Mouse (Mus musculus) erythroblast, embryonic 14.5 days (primary cell): ENCODE results near the gene Olfr1373. TPM values are rescaled to one million over a fixed set of nuclear protein-coding genes. Genes with fewer than 3 reads are reported as not detected.
"Not testable (repeated sequence)": the region's sequence is repeated elsewhere in the genome, so short reads cannot be mapped to it uniquely, and the experiment has no call there.

Experiments
- H3K27me3 ChIP-seq: 2 replicates; pipeline ENCODE4 v1.6.1; 2012; ENCODE audit warnings: inconsistent platforms; ENCODE audit not compliant: control insufficient read depth
- H3K36me3 ChIP-seq: 2 replicates; pipeline ENCODE4 v1.6.1; 2012; ENCODE audit warnings: mild to moderate bottlenecking, inconsistent platforms; ENCODE audit not compliant: control insufficient read depth
- H3K4me1 ChIP-seq: 2 replicates; pipeline ENCODE4 v1.6.1; 2012; ENCODE audit warnings: inconsistent platforms; ENCODE audit not compliant: control insufficient read depth
- H3K4me3 ChIP-seq: replicated peaks from 2 replicates; pipeline ENCODE3; 2012; ENCODE audit warnings: moderate library complexity, mild to moderate bottlenecking, inconsistent platforms
- H3K9me3 ChIP-seq: 2 replicates; pipeline ENCODE4 v1.6.1; 2012; ENCODE audit warnings: low read length, inconsistent platforms, mixed read lengths; ENCODE audit not compliant: control insufficient read depth
- GATA1 ChIP-seq: IDR thresholded peaks from 2 replicates; pipeline ENCODE4 v1.6.1; 2012; ENCODE audit warnings: low read length, inconsistent platforms, mixed read lengths
- TAL1 ChIP-seq: IDR thresholded peaks from 3 replicates; pipeline ENCODE4 v1.6.1; 2012; ENCODE audit warnings: low read length, inconsistent platforms, mixed read lengths
- polyA plus RNA-seq: library from polyadenylated mRNA; stranded (reverse); fragments of >175 nt; gene quantifications from 2 replicates; pipeline ENCODE4 v1.2.3, GENCODE M21; 2012

Gene Olfr1373
- polyA plus RNA-seq, 1 experiment, result not detected

DNA sequence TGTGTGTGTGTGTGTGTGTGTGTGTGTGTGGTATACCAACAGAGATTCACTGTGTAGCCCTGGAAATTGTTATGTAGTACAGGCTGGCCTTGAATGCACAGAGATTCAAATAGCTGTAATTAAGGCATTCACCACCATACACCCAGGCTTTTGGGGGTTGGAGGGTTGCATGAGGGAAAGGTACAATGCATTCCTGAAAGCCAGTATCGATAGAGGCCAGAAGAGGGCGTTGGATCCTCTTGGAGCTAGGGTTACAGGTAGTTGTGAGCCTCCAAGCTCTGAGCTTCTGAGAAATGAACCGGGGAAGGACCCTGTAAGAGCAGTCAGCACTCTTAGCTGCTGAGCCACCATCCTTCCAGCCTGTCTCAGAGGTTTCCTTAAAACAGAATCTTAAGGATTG is 16.2 kb downstream of the Olfr1373 start:
- no peaks in the 10 kb centered on the region for H3K9me3 ChIP-seq
- H3K4me3 ChIP-seq, result no peak overlapping the region
- H3K27me3 ChIP-seq, result no peaks in the 10 kb centered on the region
- peaks cover 7% of the 10 kb centered on the region for H3K4me1 ChIP-seq
- TF ChIP-seq TAL1 (no peak), GATA1 (no peak)
- peaks cover 40% of the 10 kb centered on the region for H3K36me3 ChIP-seq

DNA sequence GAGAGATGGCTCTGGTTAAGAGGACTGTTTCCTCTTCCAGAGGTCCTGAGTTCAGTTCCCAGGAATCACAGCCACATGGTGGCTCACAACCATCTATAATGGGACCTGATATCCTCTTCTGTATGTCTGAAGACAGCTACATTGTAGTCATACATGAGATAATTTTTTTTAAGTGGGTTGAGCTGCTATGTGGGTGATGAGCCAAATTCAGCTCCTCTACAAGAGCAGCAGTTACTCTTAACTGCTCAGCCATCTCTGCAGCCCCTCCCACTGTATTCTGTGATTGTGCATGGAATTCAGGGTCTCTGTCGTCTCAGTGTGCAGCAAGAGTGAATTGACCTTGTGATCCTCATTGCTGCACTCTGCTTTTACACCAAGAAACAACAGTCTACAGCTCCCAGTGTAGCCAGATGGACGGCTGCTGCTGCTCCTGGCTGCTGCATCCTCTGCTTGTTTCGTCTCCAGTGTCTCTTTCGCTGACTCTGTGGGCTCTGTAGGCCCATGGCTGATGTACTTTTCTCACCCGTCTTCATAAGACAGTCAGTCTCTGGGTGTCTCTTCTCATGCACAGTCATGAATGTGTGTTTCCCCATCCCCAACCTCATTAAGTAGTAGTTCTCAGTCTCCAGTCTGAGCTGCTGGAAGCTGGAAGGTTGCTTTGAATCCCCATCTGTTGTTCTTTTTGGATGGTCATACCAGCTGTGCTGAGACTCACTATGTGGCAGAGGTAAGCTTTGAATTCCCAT is 16.8 kb downstream of the Olfr1373 start:
- TF ChIP-seq TAL1 (no peak), GATA1 (no peak)
- no peaks in the 10 kb centered on the region for H3K27me3 ChIP-seq
- H3K36me3 ChIP-seq, result peaks cover 47% of the 10 kb centered on the region
- peaks cover 11% of the 10 kb centered on the region for H3K4me1 ChIP-seq
- H3K4me3 ChIP-seq, result no peak overlapping the region
- no peaks in the 10 kb centered on the region for H3K9me3 ChIP-seq

DNA sequence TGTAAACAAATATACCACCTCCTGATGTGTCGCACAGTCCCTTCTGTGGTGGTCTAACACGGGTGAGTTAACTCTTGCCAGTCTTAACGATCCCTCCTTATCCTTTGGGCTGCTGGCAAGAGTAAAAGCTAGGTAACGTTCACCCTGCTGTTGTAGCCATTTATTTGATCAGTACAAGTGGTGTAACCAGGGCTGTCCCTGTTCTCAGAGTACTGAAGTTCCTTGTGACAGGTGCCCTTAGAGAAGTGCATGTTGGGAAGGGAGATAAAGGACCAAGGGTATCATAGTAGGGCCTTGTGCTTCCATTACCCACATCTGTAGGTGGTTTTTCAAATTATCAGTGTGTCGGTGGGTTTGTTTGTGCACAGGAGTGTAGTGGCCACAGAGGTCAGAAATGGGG is 17.6 kb downstream of the Olfr1373 start:
- Histone ChIP-seq H3K36me3 (peaks cover 54% of the 10 kb centered on the region), H3K4me1 (peaks cover 13% of the 10 kb centered on the region), H3K9me3 (no peaks in the 10 kb centered on the region), H3K27me3 (no peaks in the 10 kb centered on the region), H3K4me3 (no peak overlapping the region)
- no peak for TF ChIP-seq TAL1
- no peak for TF ChIP-seq GATA1

DNA sequence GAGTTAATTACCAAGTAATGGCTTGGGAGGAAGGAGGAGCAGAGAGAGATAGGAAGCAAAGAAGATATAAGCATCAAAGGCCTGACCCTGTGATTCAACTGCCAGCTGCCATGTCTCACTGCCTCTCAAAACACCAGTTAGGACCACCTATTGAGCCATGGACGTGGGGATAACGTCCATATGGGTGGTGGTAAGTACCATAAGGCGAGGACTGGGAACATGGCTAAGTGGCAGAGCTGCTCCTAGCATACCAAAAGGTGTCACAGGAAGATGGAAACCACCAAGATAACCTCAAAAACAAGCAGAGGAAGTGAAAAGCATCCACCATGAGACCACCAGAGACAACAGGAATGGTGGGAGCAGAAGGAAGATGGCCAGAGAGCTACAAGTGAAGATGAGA is 18.2 kb downstream of the Olfr1373 start:
- peaks cover 13% of the 10 kb centered on the region for H3K4me1 ChIP-seq
- no peaks in the 10 kb centered on the region for H3K9me3 ChIP-seq
- TF ChIP-seq TAL1, result no peak
- H3K27me3 ChIP-seq, result no peaks in the 10 kb centered on the region
- H3K4me3 ChIP-seq, result no peak overlapping the region
- peaks cover 60% of the 10 kb centered on the region for H3K36me3 ChIP-seq

DNA sequence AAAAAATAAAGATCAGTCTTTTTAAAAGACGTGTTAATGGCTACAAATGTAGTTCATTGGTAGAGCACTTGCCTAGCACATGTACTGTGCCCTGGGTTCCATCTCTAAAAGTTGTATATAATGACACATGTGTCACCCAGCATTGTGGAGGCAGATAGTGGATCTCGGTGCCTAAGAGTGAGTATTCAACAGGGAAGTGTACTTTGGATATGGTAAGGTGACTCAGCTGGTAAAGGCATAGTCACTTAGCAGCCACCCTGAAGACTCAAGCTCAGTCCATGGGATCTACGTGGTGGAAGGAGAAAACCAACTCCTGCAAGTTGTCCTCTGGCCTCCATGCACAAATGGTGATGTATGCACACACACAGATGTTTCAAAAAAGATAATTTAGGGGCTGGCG is 20.9 kb downstream of the Olfr1373 start:
- Histone ChIP-seq H3K27me3 (no peaks in the 10 kb centered on the region), H3K36me3 (peaks cover 87% of the 10 kb centered on the region), H3K4me3 (no peak overlapping the region), H3K9me3 (peaks cover 6% of the 10 kb centered on the region), H3K4me1 (peaks cover 13% of the 10 kb centered on the region)
- TF ChIP-seq GATA1, result no peak
- no peak for TF ChIP-seq TAL1

DNA sequence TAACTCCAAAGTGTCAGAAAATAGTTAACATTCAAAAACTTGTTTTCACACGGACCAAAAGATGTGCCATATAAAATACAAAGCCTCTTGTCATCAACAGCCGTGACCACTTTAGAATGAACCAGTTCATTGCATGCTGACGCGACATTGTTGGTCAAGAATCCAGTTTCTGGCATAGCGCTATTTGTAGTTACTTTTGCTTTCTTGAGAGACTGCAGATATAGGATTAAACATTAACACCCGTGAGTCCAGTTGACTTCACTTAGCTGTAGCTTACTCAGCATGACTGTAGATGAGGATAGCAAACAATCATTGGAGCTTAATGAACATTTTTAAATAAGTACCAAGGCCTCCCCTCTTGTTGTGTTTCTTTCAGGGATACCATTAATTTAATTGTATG is 23.3 kb downstream of the Olfr1373 start:
- Histone ChIP-seq H3K4me3 (no peak overlapping the region), H3K36me3 (peaks cover 98% of the 10 kb centered on the region), H3K27me3 (no peaks in the 10 kb centered on the region), H3K4me1 (peaks cover 15% of the 10 kb centered on the region), H3K9me3 (peaks cover 6% of the 10 kb centered on the region)
- TF ChIP-seq TAL1 (no peak), GATA1 (no peak)

DNA sequence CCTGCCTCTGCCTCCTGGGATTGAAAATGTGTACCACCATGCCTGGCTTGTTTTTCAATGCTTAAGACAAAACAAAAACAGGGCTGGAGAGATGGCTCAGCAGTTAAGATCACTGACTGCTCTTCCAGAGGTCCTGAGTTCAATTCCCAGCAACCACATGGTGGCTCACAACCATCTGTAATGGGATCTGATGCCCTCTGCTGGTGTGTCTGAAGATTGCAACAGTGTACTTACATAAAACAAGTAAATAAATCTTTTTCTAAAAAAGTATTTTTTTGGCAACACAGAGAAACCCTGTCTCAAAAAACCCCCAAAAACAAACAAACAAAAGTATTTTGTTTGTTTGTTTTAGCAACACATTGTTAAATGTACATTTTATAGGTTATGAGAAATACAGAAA is 24.9 kb downstream of the Olfr1373 start:
- H3K4me3 ChIP-seq, H3K9me3 ChIP-seq, H3K27me3 ChIP-seq: not testable (repeated sequence)
- Histone ChIP-seq H3K4me1 (peaks cover 30% of the 10 kb centered on the region), H3K36me3 (peaks cover 100% of the 10 kb centered on the region)

DNA sequence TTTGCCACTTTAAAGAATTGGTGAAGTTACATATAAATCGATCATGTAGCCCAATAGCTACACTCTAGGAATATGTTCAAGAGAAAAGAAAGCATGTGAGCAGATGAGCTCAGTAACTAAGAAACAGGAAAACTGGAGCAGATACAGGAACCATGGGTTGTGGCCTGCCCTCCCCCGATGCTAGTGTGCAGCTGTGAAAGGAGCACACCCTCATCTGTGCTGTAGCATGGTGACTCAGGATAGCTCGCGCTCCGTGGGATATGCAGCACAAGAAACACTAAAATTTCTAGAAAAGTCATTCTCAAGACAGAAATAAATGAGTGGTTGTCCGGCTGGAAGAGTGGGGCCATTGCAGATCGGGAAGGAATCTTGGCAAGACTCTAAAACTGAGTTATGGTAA is 28.2 kb downstream of the Olfr1373 start:
- no peak overlapping the region for H3K4me3 ChIP-seq
- H3K9me3 ChIP-seq, result peaks cover 6% of the 10 kb centered on the region
- H3K4me1 ChIP-seq, result peaks cover 43% of the 10 kb centered on the region
- no peak for TF ChIP-seq GATA1
- TF ChIP-seq TAL1, result no peak
- H3K36me3 ChIP-seq, result peaks cover 100% of the 10 kb centered on the region
- no peaks in the 10 kb centered on the region for H3K27me3 ChIP-seq

DNA sequence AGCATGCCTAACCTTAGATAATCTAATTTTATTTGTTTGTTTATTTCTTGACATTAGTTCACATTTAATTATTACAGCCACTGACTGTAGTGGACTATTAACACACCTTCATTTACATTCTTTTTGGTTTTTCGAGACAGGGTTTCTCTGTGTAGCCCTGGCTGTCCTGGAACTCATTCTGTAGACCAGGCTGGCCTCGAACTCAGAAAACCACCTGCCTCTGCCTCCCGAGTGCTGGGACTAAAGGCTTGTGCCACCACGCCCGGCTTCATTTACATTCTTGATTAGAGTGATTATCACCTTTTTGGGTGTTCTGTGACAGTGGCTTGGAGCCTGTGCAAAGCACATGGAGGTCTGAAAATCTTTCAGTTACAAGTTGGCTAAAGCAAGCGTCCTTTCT is 29.2 kb downstream of the Olfr1373 start:
- peaks cover 47% of the 10 kb centered on the region for H3K4me1 ChIP-seq

DNA sequence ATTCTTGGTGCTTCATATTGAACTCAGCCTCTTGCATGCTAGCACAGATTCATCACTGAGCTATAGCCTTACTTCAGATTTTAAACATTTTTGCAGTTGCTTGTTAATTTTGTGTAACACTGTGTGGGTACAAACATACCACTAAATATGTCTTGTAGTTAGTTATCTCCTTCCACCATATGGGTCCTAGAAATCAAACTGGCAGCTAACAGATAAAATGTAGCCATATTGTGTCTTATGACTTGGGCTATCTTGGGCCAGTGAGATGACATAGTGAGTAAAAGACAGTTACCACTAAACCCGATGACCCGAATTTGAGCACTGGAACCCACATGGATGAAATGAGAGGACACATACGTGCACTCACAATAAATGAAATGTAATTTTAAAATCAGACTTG is 29.8 kb downstream of the Olfr1373 start:
- Histone ChIP-seq H3K36me3 (peaks cover 88% of the 10 kb centered on the region), H3K27me3 (no peaks in the 10 kb centered on the region), H3K4me3 (peak overlapping the region; percentile 18), H3K4me1 (peaks cover 49% of the 10 kb centered on the region), H3K9me3 (peaks cover 6% of the 10 kb centered on the region)
- TF ChIP-seq GATA1 (peak; percentile 76), TAL1 (peak; percentile 72)

More for the DNA sequence above, 29.2 kb downstream of the Olfr1373 start:
- not testable (repeated sequence) for H3K27me3 ChIP-seq, H3K9me3 ChIP-seq, H3K4me3 ChIP-seq
- peaks cover 94% of the 10 kb centered on the region for H3K36me3 ChIP-seq
